Mouse (Mus musculus): ENCODE measurements around the gene Pik3ap1. TPM values are rescaled to one million over a fixed set of nuclear protein-coding genes. Genes with fewer than 3 reads are reported as not detected.
"Not testable (repeated sequence)": the region's sequence is repeated elsewhere in the genome, so short reads cannot be mapped to it uniquely, and the experiment has no call there.

The Pik3ap1 gene
- polyA plus RNA-seq (2015; fragmentation: Nextera tagmentation; extraction: Ambion mirVana): 8.6 and 9.0 TPM in 2 replicates

GRCm38 (mm10) chr19:41384922-41385508 is at the start of gene Pik3ap1:
Gene Pik3ap1, minus strand, starts transcription at chr19:41385102.
- 0% methylated on average over 40 of the region's 41 CpGs for WGBS
- no peaks in the 10 kb centered on the region for H3K27me3 ChIP-seq (replicated peaks; ENCODE audit: insufficient read depth, low read length)
- TF ChIP-seq CTCF (IDR thresholded peaks at IDR 0.05) (no peak; the same call in 1 of the 2 replicates), EP300 (IDR thresholded peaks at IDR 0.05) (no peak)
- peak within 1 kb of the TSS; percentile 36; the same call in 1 of the 2 replicates for H3K9ac ChIP-seq (replicated peaks; ENCODE audit: low read depth)
- DNase-seq (ENCODE audit: low spot score): peak; percentile 48
- H3K36me3 ChIP-seq (ENCODE audit: insufficient read depth, low read length): no peaks in the 10 kb centered on the region
- H3K4me2 ChIP-seq (replicated peaks; ENCODE audit: low read depth, low read length): peak within 1 kb of the TSS; percentile 91
- H3K27ac ChIP-seq (ENCODE audit: low read length): no peak within 1 kb of the TSS
- peak within 1 kb of the TSS; percentile 45 for H3K4me3 ChIP-seq (ENCODE audit: low read depth, low read length)
- no peaks in the 10 kb centered on the region for H3K9me3 ChIP-seq (ENCODE audit: low read length)
- H3K4me1 ChIP-seq (ENCODE audit: insufficient read depth, low read depth, low read length): peaks cover 8% of the 10 kb centered on the region
- peak; percentile 75 for ATAC-seq

- not testable (repeated sequence) for ATAC-seq; H3K36me3 ChIP-seq (ENCODE audit: insufficient read depth, low read length); H3K9ac ChIP-seq (replicated peaks; ENCODE audit: low read depth); H3K27ac ChIP-seq (ENCODE audit: low read length); H3K4me1 ChIP-seq (ENCODE audit: insufficient read depth, low read depth, low read length); H3K27me3 ChIP-seq (replicated peaks; ENCODE audit: insufficient read depth, low read length); H3K4me3 ChIP-seq (ENCODE audit: low read depth, low read length); DNase-seq (ENCODE audit: low spot score); H3K4me2 ChIP-seq (replicated peaks; ENCODE audit: low read depth, low read length); H3K9me3 ChIP-seq (ENCODE audit: low read length)
- WGBS: no CpG with 5 or more reads among the region's 6 CpGs
These were observed 46.7 kb upstream of the Pik3ap1 start for GRCm38 (mm10) chr19:41431512-41432164.

- not testable (repeated sequence) for H3K4me2 ChIP-seq (replicated peaks; ENCODE audit: low read depth, low read length); ATAC-seq; H3K9ac ChIP-seq (replicated peaks; ENCODE audit: low read depth); H3K27ac ChIP-seq (ENCODE audit: low read length); H3K4me3 ChIP-seq (ENCODE audit: low read depth, low read length); DNase-seq (ENCODE audit: low spot score); H3K9me3 ChIP-seq (ENCODE audit: low read length); H3K4me1 ChIP-seq (ENCODE audit: insufficient read depth, low read depth, low read length); H3K27me3 ChIP-seq (replicated peaks; ENCODE audit: insufficient read depth, low read length); H3K36me3 ChIP-seq (ENCODE audit: insufficient read depth, low read length)
- WGBS: no CpG with 5 or more reads among the region's 8 CpGs
These were observed 41.2 kb upstream of the Pik3ap1 start for GRCm38 (mm10) chr19:41425927-41426772.

GRCm38 (mm10) chr19:41421264-41421663 is 36.4 kb upstream of the Pik3ap1 start:
- no peaks in the 10 kb centered on the region for H3K36me3 ChIP-seq (ENCODE audit: insufficient read depth, low read length)
- WGBS: 42% methylated on average over 2 of the region's 2 CpGs
- H3K9me3 ChIP-seq (ENCODE audit: low read length): no peaks in the 10 kb centered on the region
- H3K27ac ChIP-seq (ENCODE audit: low read length): no peak overlapping the region
- no peak for ATAC-seq
- TF ChIP-seq EP300 (IDR thresholded peaks at IDR 0.05) (no peak), CTCF (IDR thresholded peaks at IDR 0.05) (no peak)
- no peak overlapping the region for H3K9ac ChIP-seq (replicated peaks; ENCODE audit: low read depth)
- H3K27me3 ChIP-seq (replicated peaks; ENCODE audit: insufficient read depth, low read length): no peaks in the 10 kb centered on the region
- no peak overlapping the region for H3K4me2 ChIP-seq (replicated peaks; ENCODE audit: low read depth, low read length)
- no peak for DNase-seq (ENCODE audit: low spot score)
- no peaks in the 10 kb centered on the region for H3K4me1 ChIP-seq (ENCODE audit: insufficient read depth, low read depth, low read length)
- H3K4me3 ChIP-seq (ENCODE audit: low read depth, low read length): no peak overlapping the region

- H3K36me3 ChIP-seq (ENCODE audit: insufficient read depth, low read length): no peaks in the 10 kb centered on the region
- H3K9me3 ChIP-seq (ENCODE audit: low read length): no peaks in the 10 kb centered on the region
- H3K4me2 ChIP-seq (replicated peaks; ENCODE audit: low read depth, low read length): no peak overlapping the region
- ATAC-seq (no peak), DNase-seq (ENCODE audit: low spot score) (no peak)
- WGBS: 52% methylated on average over 2 of the region's 2 CpGs
- no peak overlapping the region for H3K4me3 ChIP-seq (ENCODE audit: low read depth, low read length)
- H3K4me1 ChIP-seq (ENCODE audit: insufficient read depth, low read depth, low read length): no peaks in the 10 kb centered on the region
- no peaks in the 10 kb centered on the region for H3K27me3 ChIP-seq (replicated peaks; ENCODE audit: insufficient read depth, low read length)
- no peak overlapping the region for H3K27ac ChIP-seq (ENCODE audit: low read length)
- no peak overlapping the region for H3K9ac ChIP-seq (replicated peaks; ENCODE audit: low read depth)
- no peak for TF ChIP-seq EP300 (IDR thresholded peaks at IDR 0.05)
- no peak for TF ChIP-seq CTCF (IDR thresholded peaks at IDR 0.05)
These were observed 33.9 kb upstream of the Pik3ap1 start for GRCm38 (mm10) chr19:41418786-41419185.

- DNase-seq (ENCODE audit: low spot score): peak; percentile 39
- no peaks in the 10 kb centered on the region for H3K4me1 ChIP-seq (ENCODE audit: insufficient read depth, low read depth, low read length)
- no peak overlapping the region for H3K27ac ChIP-seq (ENCODE audit: low read length)
- no peaks in the 10 kb centered on the region for H3K36me3 ChIP-seq (ENCODE audit: insufficient read depth, low read length)
- ATAC-seq: peak; percentile 12; the same call in 1 of the 2 replicates
- H3K9ac ChIP-seq (replicated peaks; ENCODE audit: low read depth): no peak overlapping the region
- no peaks in the 10 kb centered on the region for H3K9me3 ChIP-seq (ENCODE audit: low read length)
- TF ChIP-seq CTCF (IDR thresholded peaks at IDR 0.05) (no peak), EP300 (IDR thresholded peaks at IDR 0.05) (0 out of 2 replicates have a peak, but pooled peaks have one; percentile 29)
- H3K4me3 ChIP-seq (ENCODE audit: low read depth, low read length): no peak overlapping the region
- 34% methylated on average over 5 of the region's 5 CpGs for WGBS
- H3K27me3 ChIP-seq (replicated peaks; ENCODE audit: insufficient read depth, low read length): no peaks in the 10 kb centered on the region
- H3K4me2 ChIP-seq (replicated peaks; ENCODE audit: low read depth, low read length): no peak overlapping the region
These were observed 33.1 kb upstream of the Pik3ap1 start for GRCm38 (mm10) chr19:41417995-41418394.
